In genomic region chr5:81156281-81156680, GRCm38 (mm10) we compare ENCODE assay signal across 13 mouse cellular contexts.
DNase-seq lines count a peak whose midpoint lies in the region; ATAC-seq and TF ChIP-seq lines count a peak whose summit lies in the region.
"Had no signal": no experiment of that assay in that cellular context is flagged by ENCODE, and none has a peak within 500 bp of the region (broad histone marks: within the 10 kb centered on the region; RNA-seq: fewer than 3 reads in every experiment).

No protein-coding gene starts in this region.

- no peak overlapping the region for H3K4me2 ChIP-seq in hindbrain, embryonic 13.5 days
- H3K4me2 ChIP-seq in hindbrain, embryonic 11.5 days (replicated peaks; ENCODE audit: low read depth, low read length) = no peak overlapping the region
- peak overlapping the region; percentile 14; the same call in 1 of the 2 replicates for H3K4me2 ChIP-seq in forebrain, embryonic 13.5 days
- H3K4me2 ChIP-seq in midbrain, embryonic 14.5 days (ENCODE audit: low read length) = peak overlapping the region; percentile 13; the same call in 1 of the 2 replicates
- H3K4me2 ChIP-seq: embryonic facial prominence, embryonic 13.5 days had no signal

- peaks cover 21% of the 10 kb centered on the region for H3K4me1 ChIP-seq in hindbrain, embryonic 13.5 days (replicated peaks)
- H3K4me1 ChIP-seq in hindbrain, embryonic 11.5 days (replicated peaks; ENCODE audit: control insufficient read depth, insufficient read depth, low read length) = no peaks in the 10 kb centered on the region
- H3K4me1 ChIP-seq in cerebellum, adult 2 months (ENCODE audit: control insufficient read depth, insufficient read depth, low read length) = peaks cover 13% of the 10 kb centered on the region; the same call in 1 of the 2 replicates
- peaks cover 17% of the 10 kb centered on the region for H3K4me1 ChIP-seq in forebrain, embryonic 13.5 days
- peaks cover 20% of the 10 kb centered on the region for H3K4me1 ChIP-seq in midbrain, embryonic 14.5 days (ENCODE audit: control insufficient read depth, insufficient read depth, low read length)
- H3K4me1 ChIP-seq: limb, embryonic 10.5 days had no signal

- no peak for TF ChIP-seq CTCF in cerebellum, adult 2 months (IDR thresholded peaks at IDR 0.05; ENCODE audit: borderline replicate concordance, insufficient read depth, low read depth, low read length)

- no peaks in the 10 kb centered on the region for H3K27me3 ChIP-seq in hindbrain, embryonic 13.5 days
- H3K27me3 ChIP-seq in hindbrain, embryonic 11.5 days (ENCODE audit: control insufficient read depth, insufficient read depth, low read length) = no peaks in the 10 kb centered on the region
- H3K27me3 ChIP-seq in cerebellum, adult 2 months (ENCODE audit: control insufficient read depth, insufficient read depth, low read length) = no peaks in the 10 kb centered on the region
- H3K27me3 ChIP-seq in forebrain, embryonic 13.5 days = peaks cover 14% of the 10 kb centered on the region
- no peaks in the 10 kb centered on the region for H3K27me3 ChIP-seq in midbrain, embryonic 14.5 days (ENCODE audit: control insufficient read depth, insufficient read depth, low read length)
- H3K27me3 ChIP-seq: embryonic facial prominence, embryonic 13.5 days had no signal

- H3K9ac ChIP-seq in hindbrain, embryonic 13.5 days = no peak overlapping the region
- no peak overlapping the region for H3K9ac ChIP-seq in hindbrain, embryonic 11.5 days (ENCODE audit: low read depth, low read length)
- no peak overlapping the region for H3K9ac ChIP-seq in forebrain, embryonic 13.5 days
- H3K9ac ChIP-seq in midbrain, embryonic 14.5 days (replicated peaks; ENCODE audit: low read length) = no peak overlapping the region; the same call in 1 of the 2 replicates
- H3K9ac ChIP-seq: embryonic facial prominence, embryonic 13.5 days; liver, postnatal 0 days had no signal

- 28% methylated on average over 2 of the region's 2 CpGs for whole genome bisulfite sequencing in hindbrain, embryonic 13.5 days
- WGBS in hindbrain, embryonic 11.5 days = 34% methylated on average over 2 of the region's 2 CpGs
- 4% methylated on average over 2 of the region's 2 CpGs for WGBS in cerebellum, adult 2 months
- WGBS in forebrain, embryonic 13.5 days = 9% methylated on average over 2 of the region's 2 CpGs
- 26% methylated on average over 2 of the region's 2 CpGs for WGBS in midbrain, embryonic 14.5 days

- H3K27ac ChIP-seq in hindbrain, embryonic 13.5 days = peak overlapping the region; percentile 25; the same call in 1 of the 2 replicates
- no peak overlapping the region for H3K27ac ChIP-seq in hindbrain, embryonic 11.5 days (ENCODE audit: low read depth, low read length)
- H3K27ac ChIP-seq in cerebellum, adult 2 months (ENCODE audit: insufficient read depth, low read length) = no peak overlapping the region; the same call in 1 of the 2 replicates
- no peak overlapping the region for H3K27ac ChIP-seq in forebrain, embryonic 13.5 days
- peak overlapping the region; percentile 57 for H3K27ac ChIP-seq in midbrain, embryonic 14.5 days (replicated peaks; ENCODE audit: low read depth, low read length)
- H3K27ac ChIP-seq: embryonic facial prominence, embryonic 13.5 days; limb, embryonic 10.5 days had no signal

- no peak overlapping the region for H3K4me3 ChIP-seq in hindbrain, embryonic 13.5 days
- H3K4me3 ChIP-seq in hindbrain, embryonic 11.5 days (ENCODE audit: low read depth, low read length) = no peak overlapping the region
- H3K4me3 ChIP-seq in cerebellum, adult 2 months (replicated peaks; ENCODE audit: insufficient read depth, low read depth, low read length) = no peak overlapping the region
- H3K4me3 ChIP-seq in forebrain, embryonic 13.5 days = no peak overlapping the region
- H3K4me3 ChIP-seq in midbrain, embryonic 14.5 days (replicated peaks; ENCODE audit: low read depth, low read length) = no peak overlapping the region
- H3K4me3 ChIP-seq: embryonic facial prominence, embryonic 13.5 days; limb, embryonic 10.5 days had no signal

- no peaks in the 10 kb centered on the region for H3K36me3 ChIP-seq in hindbrain, embryonic 13.5 days
- H3K36me3 ChIP-seq in hindbrain, embryonic 11.5 days (ENCODE audit: control insufficient read depth, insufficient read depth, low read length) = no peaks in the 10 kb centered on the region
- no peaks in the 10 kb centered on the region for H3K36me3 ChIP-seq in forebrain, embryonic 13.5 days (ENCODE audit: poor library complexity, severe bottlenecking)
- no peaks in the 10 kb centered on the region for H3K36me3 ChIP-seq in midbrain, embryonic 14.5 days (ENCODE audit: control insufficient read depth, insufficient read depth, low read length)
- H3K36me3 ChIP-seq: embryonic facial prominence, embryonic 13.5 days; limb, embryonic 10.5 days had no signal

- DNase-seq in hindbrain, embryonic 11.5 days (ENCODE audit: low spot score) = no peak
- DNase-seq in cerebellum, adult 2 months = peak; percentile 65 to 88
- DNase-seq in midbrain, embryonic 14.5 days = peak; percentile 25
- no peak for DNase-seq in B cell, adult 2 months
- DNase-seq in urinary bladder, postnatal 14 days (ENCODE audit: low spot score) = no peak
- DNase-seq in adrenal gland, adult 18-20 months (ENCODE audit: low spot score in 2 of 2) = no peak
- DNase-seq: kidney, postnatal 25 days; liver, postnatal 0 days; right cerebral cortex, postnatal 25 days had no signal

- H3K9me3 ChIP-seq in hindbrain, embryonic 13.5 days = no peaks in the 10 kb centered on the region
- no peaks in the 10 kb centered on the region for H3K9me3 ChIP-seq in hindbrain, embryonic 11.5 days (ENCODE audit: control insufficient read depth, low read length)
- no peaks in the 10 kb centered on the region for H3K9me3 ChIP-seq in forebrain, embryonic 13.5 days (replicated peaks)
- H3K9me3 ChIP-seq in midbrain, embryonic 14.5 days (ENCODE audit: control insufficient read depth, low read length) = no peaks in the 10 kb centered on the region
- H3K9me3 ChIP-seq: embryonic facial prominence, embryonic 13.5 days; limb, embryonic 10.5 days had no signal

- ATAC-seq in hindbrain, embryonic 13.5 days (ENCODE audit: low FRiP score) = no peak
- no peak for ATAC-seq in hindbrain, embryonic 11.5 days (ENCODE audit: low FRiP score)
- ATAC-seq in forebrain, embryonic 13.5 days = peak; percentile 42
- ATAC-seq in midbrain, embryonic 14.5 days (ENCODE audit: low FRiP score, low TSS enrichment) = 0 out of 2 replicates have a peak, but pooled peaks have one; percentile 43
- ATAC-seq: liver, postnatal 0 days had no signal

- no peak for TF ChIP-seq POLR2A in cerebellum, adult 2 months (IDR thresholded peaks at IDR 0.05; ENCODE audit: borderline replicate concordance, insufficient read depth, low read length)

Comparison
In these comparisons a context has a peak if more than half of its experiments do, and no peak if none do; other contexts are left out.
1. H3K27ac ChIP-seq: peak in hindbrain, embryonic 13.5 days (single experiment) and midbrain, embryonic 14.5 days (single experiment); none in hindbrain, embryonic 11.5 days (single experiment), cerebellum, adult 2 months (single experiment) and forebrain, embryonic 13.5 days (single experiment).
2. ATAC-seq: peak in forebrain, embryonic 13.5 days (single experiment) and midbrain, embryonic 14.5 days (single experiment); none in hindbrain, embryonic 13.5 days (single experiment) and hindbrain, embryonic 11.5 days (single experiment).
3. H3K4me2 ChIP-seq: peak in forebrain, embryonic 13.5 days (single experiment) and midbrain, embryonic 14.5 days (single experiment); none in hindbrain, embryonic 13.5 days (single experiment) and hindbrain, embryonic 11.5 days (single experiment).
4. DNase-seq: peak in cerebellum, adult 2 months (2 of 2) and midbrain, embryonic 14.5 days (single experiment); none in hindbrain, embryonic 11.5 days (single experiment), B cell, adult 2 months (0 of 2), urinary bladder, postnatal 14 days (single experiment) and adrenal gland, adult 18-20 months (0 of 2).